Mouse (Mus musculus): Measurements from ENCODE around the gene Vmn2r9. TPM values are rescaled to one million over a fixed set of nuclear protein-coding genes. Genes with fewer than 3 reads are reported as not detected.
"Not testable (repeated sequence)": the region's sequence is repeated elsewhere in the genome, so short reads cannot be mapped to it uniquely, and the experiment has no call there.

Gene Vmn2r9
- polyA plus RNA-seq (2014; fragmentation: Nextera tagmentation; extraction: Ambion mirVana), result not detected in 2 replicates

GRCm38 (mm10) chr5:108852501-108852900 lies at the start of gene Vmn2r9:
Vmn2r9 (minus strand) TSS chr5:108852601.
- H3K4me2 ChIP-seq (replicated peaks; ENCODE audit: low read depth, low read length); H3K9me3 ChIP-seq (ENCODE audit: control insufficient read depth, low read length); ATAC-seq (ENCODE audit: low FRiP score, low TSS enrichment); H3K4me3 ChIP-seq (ENCODE audit: low read length); H3K36me3 ChIP-seq (ENCODE audit: control insufficient read depth, insufficient read depth, low read length); H3K4me1 ChIP-seq (ENCODE audit: control insufficient read depth, insufficient read depth, low read length); H3K9ac ChIP-seq (ENCODE audit: low read depth, low read length); H3K27ac ChIP-seq (ENCODE audit: low read depth, low read length); H3K27me3 ChIP-seq (ENCODE audit: control insufficient read depth, insufficient read depth, low read length): not testable (repeated sequence)
- 67% methylated on average over 1 of the region's 1 CpGs for WGBS

- not testable (repeated sequence) for H3K4me1 ChIP-seq (ENCODE audit: control insufficient read depth, insufficient read depth, low read length); H3K36me3 ChIP-seq (ENCODE audit: control insufficient read depth, insufficient read depth, low read length); H3K4me3 ChIP-seq (ENCODE audit: low read length); H3K9me3 ChIP-seq (ENCODE audit: control insufficient read depth, low read length); ATAC-seq (ENCODE audit: low FRiP score, low TSS enrichment); H3K4me2 ChIP-seq (replicated peaks; ENCODE audit: low read depth, low read length); H3K27ac ChIP-seq (ENCODE audit: low read depth, low read length); H3K27me3 ChIP-seq (ENCODE audit: control insufficient read depth, insufficient read depth, low read length); H3K9ac ChIP-seq (ENCODE audit: low read depth, low read length)
- 0% methylated on average over 1 of the region's 1 CpGs for WGBS
These were observed 14.3 kb upstream of the Vmn2r9 start for GRCm38 (mm10) chr5:108866746-108867145.

GRCm38 (mm10) chr5:108849466-108849865 lies 2.9 kb downstream of the Vmn2r9 start:
- Histone ChIP-seq H3K4me2 (replicated peaks; ENCODE audit: low read depth, low read length) (no peak overlapping the region), H3K4me3 (ENCODE audit: low read length) (no peak overlapping the region)

GRCm38 (mm10) chr5:108836156-108836555 lies 16.2 kb downstream of the Vmn2r9 start:
- WGBS, result 95% methylated on average over 1 of the region's 1 CpGs
- H3K9me3 ChIP-seq (ENCODE audit: control insufficient read depth, low read length), result no peaks in the 10 kb centered on the region
- H3K4me2 ChIP-seq (replicated peaks; ENCODE audit: low read depth, low read length), result no peak overlapping the region
- no peaks in the 10 kb centered on the region for H3K4me1 ChIP-seq (ENCODE audit: control insufficient read depth, insufficient read depth, low read length)
- no peak overlapping the region for H3K27ac ChIP-seq (ENCODE audit: low read depth, low read length)
- no peak overlapping the region for H3K9ac ChIP-seq (ENCODE audit: low read depth, low read length)
- no peak for ATAC-seq (ENCODE audit: low FRiP score, low TSS enrichment)
- H3K36me3 ChIP-seq (ENCODE audit: control insufficient read depth, insufficient read depth, low read length), result no peaks in the 10 kb centered on the region
- H3K4me3 ChIP-seq (ENCODE audit: low read length), result no peak overlapping the region
- no peaks in the 10 kb centered on the region for H3K27me3 ChIP-seq (ENCODE audit: control insufficient read depth, insufficient read depth, low read length)

More at GRCm38 (mm10) chr5:108849466-108849865, 2.9 kb downstream of the Vmn2r9 start:
- H3K9me3 ChIP-seq (ENCODE audit: control insufficient read depth, low read length), result no peaks in the 10 kb centered on the region
- H3K4me1 ChIP-seq (ENCODE audit: control insufficient read depth, insufficient read depth, low read length), result no peaks in the 10 kb centered on the region
- no peak overlapping the region for H3K27ac ChIP-seq (ENCODE audit: low read depth, low read length)
- 35% methylated on average over 1 of the region's 1 CpGs for WGBS
- H3K9ac ChIP-seq (ENCODE audit: low read depth, low read length), result no peak overlapping the region
- no peaks in the 10 kb centered on the region for H3K36me3 ChIP-seq (ENCODE audit: control insufficient read depth, insufficient read depth, low read length)
- ATAC-seq (ENCODE audit: low FRiP score, low TSS enrichment), result no peak
- no peaks in the 10 kb centered on the region for H3K27me3 ChIP-seq (ENCODE audit: control insufficient read depth, insufficient read depth, low read length)

- 89% methylated on average over 2 of the region's 2 CpGs for WGBS
- Histone ChIP-seq H3K27ac (ENCODE audit: low read depth, low read length) (no peak overlapping the region), H3K9me3 (ENCODE audit: control insufficient read depth, low read length) (no peaks in the 10 kb centered on the region), H3K4me1 (ENCODE audit: control insufficient read depth, insufficient read depth, low read length) (no peaks in the 10 kb centered on the region), H3K36me3 (ENCODE audit: control insufficient read depth, insufficient read depth, low read length) (no peaks in the 10 kb centered on the region), H3K4me2 (replicated peaks; ENCODE audit: low read depth, low read length) (no peak overlapping the region), H3K4me3 (ENCODE audit: low read length) (no peak overlapping the region), H3K27me3 (ENCODE audit: control insufficient read depth, insufficient read depth, low read length) (no peaks in the 10 kb centered on the region), H3K9ac (ENCODE audit: low read depth, low read length) (no peak overlapping the region)
- ATAC-seq (ENCODE audit: low FRiP score, low TSS enrichment), result no peak
These were observed 29.1 kb downstream of the Vmn2r9 start for GRCm38 (mm10) chr5:108823276-108823675.

- H3K4me2 ChIP-seq (replicated peaks; ENCODE audit: low read depth, low read length); H3K9ac ChIP-seq (ENCODE audit: low read depth, low read length); H3K9me3 ChIP-seq (ENCODE audit: control insufficient read depth, low read length); H3K27me3 ChIP-seq (ENCODE audit: control insufficient read depth, insufficient read depth, low read length); ATAC-seq (ENCODE audit: low FRiP score, low TSS enrichment); H3K4me1 ChIP-seq (ENCODE audit: control insufficient read depth, insufficient read depth, low read length); H3K4me3 ChIP-seq (ENCODE audit: low read length); H3K27ac ChIP-seq (ENCODE audit: low read depth, low read length); H3K36me3 ChIP-seq (ENCODE audit: control insufficient read depth, insufficient read depth, low read length): not testable (repeated sequence)
- WGBS, result 75% methylated on average over 2 of the region's 2 CpGs
These were observed 43.7 kb downstream of the Vmn2r9 start, which contains the start of gene Vmn2r8 for GRCm38 (mm10) chr5:108808750-108809149. Vmn2r8 (minus strand) TSS chr5:108808850.

- Histone ChIP-seq H3K4me2 (replicated peaks; ENCODE audit: low read depth, low read length) (no peak overlapping the region), H3K27ac (ENCODE audit: low read depth, low read length) (no peak overlapping the region), H3K36me3 (ENCODE audit: control insufficient read depth, insufficient read depth, low read length) (no peaks in the 10 kb centered on the region), H3K4me3 (ENCODE audit: low read length) (no peak overlapping the region), H3K9ac (ENCODE audit: low read depth, low read length) (no peak overlapping the region), H3K4me1 (ENCODE audit: control insufficient read depth, insufficient read depth, low read length) (no peaks in the 10 kb centered on the region), H3K9me3 (ENCODE audit: control insufficient read depth, low read length) (no peaks in the 10 kb centered on the region), H3K27me3 (ENCODE audit: control insufficient read depth, insufficient read depth, low read length) (no peaks in the 10 kb centered on the region)
- no peak for ATAC-seq (ENCODE audit: low FRiP score, low TSS enrichment)
- WGBS, result 54% methylated on average over 1 of the region's 1 CpGs
These were observed 48.8 kb downstream of the Vmn2r9 start for GRCm38 (mm10) chr5:108803646-108804045.

GRCm38 (mm10) chr5:108795263-108795662 lies 57.1 kb downstream of the Vmn2r9 start, which contains the start of gene Tmed11:
Tmed11 (minus strand) TSS chr5:108795363.
- not testable (repeated sequence) for H3K9ac ChIP-seq (ENCODE audit: low read depth, low read length); H3K9me3 ChIP-seq (ENCODE audit: control insufficient read depth, low read length); H3K4me1 ChIP-seq (ENCODE audit: control insufficient read depth, insufficient read depth, low read length); H3K27me3 ChIP-seq (ENCODE audit: control insufficient read depth, insufficient read depth, low read length); ATAC-seq (ENCODE audit: low FRiP score, low TSS enrichment); H3K4me3 ChIP-seq (ENCODE audit: low read length); H3K36me3 ChIP-seq (ENCODE audit: control insufficient read depth, insufficient read depth, low read length); H3K4me2 ChIP-seq (replicated peaks; ENCODE audit: low read depth, low read length); H3K27ac ChIP-seq (ENCODE audit: low read depth, low read length)
- WGBS, result 73% methylated on average over 2 of the region's 2 CpGs

GRCm38 (mm10) chr5:108790385-108790784 lies 62.0 kb downstream of the Vmn2r9 start:
- not testable (repeated sequence) for ATAC-seq (ENCODE audit: low FRiP score, low TSS enrichment); H3K4me1 ChIP-seq (ENCODE audit: control insufficient read depth, insufficient read depth, low read length); H3K27ac ChIP-seq (ENCODE audit: low read depth, low read length); H3K36me3 ChIP-seq (ENCODE audit: control insufficient read depth, insufficient read depth, low read length); H3K9ac ChIP-seq (ENCODE audit: low read depth, low read length); H3K27me3 ChIP-seq (ENCODE audit: control insufficient read depth, insufficient read depth, low read length); H3K4me2 ChIP-seq (replicated peaks; ENCODE audit: low read depth, low read length); H3K9me3 ChIP-seq (ENCODE audit: control insufficient read depth, low read length); H3K4me3 ChIP-seq (ENCODE audit: low read length)
- WGBS, result 39% methylated on average over 1 of the region's 1 CpGs

Measured in kidney, embryonic 14.5 days (tissue).